Mouse (Mus musculus) myocyte (in vitro differentiated cells): ENCODE results near the gene Gimap5. TPM values are rescaled to one million over a fixed set of nuclear protein-coding genes. Genes with fewer than 3 reads are reported as not detected.

Experiments
- H3K27me3 ChIP-seq: one replicate; pipeline ENCODE4 v1.6.1; 2011; ENCODE audit not compliant: control insufficient read depth, insufficient read depth, insufficient read length
- H3K36me3 ChIP-seq: one replicate; pipeline ENCODE4 v1.6.1; 2011; ENCODE audit not compliant: control insufficient read depth, insufficient read depth
- H3K4me2 ChIP-seq: one replicate; pipeline ENCODE4 v1.6.1; 2011; ENCODE audit warnings: low read depth, control low read depth
- H3K4me3 ChIP-seq: one replicate; pipeline ENCODE4 v1.5.1; 2011; ENCODE audit warnings: mild to moderate bottlenecking, control low read depth, moderate library complexity
- H3K79me2 ChIP-seq: one replicate; pipeline ENCODE4 v1.6.1; 2011; ENCODE audit not compliant: control insufficient read depth, insufficient read depth
- H3ac ChIP-seq: one replicate; pipeline ENCODE4 v1.6.1; 2011; ENCODE audit not compliant: control insufficient read depth, insufficient read length
- CEBPB ChIP-seq: IDR thresholded peaks from 2 replicates; pipeline ENCODE4 v1.6.1; 2011; ENCODE audit warnings: mild to moderate bottlenecking, moderate library complexity; ENCODE audit not compliant: poor library complexity, insufficient read depth, severe bottlenecking
- E2F4 ChIP-seq: IDR thresholded peaks from one replicate; pipeline ENCODE4 v1.6.1; 2011; ENCODE audit warnings: mild to moderate bottlenecking, control low read depth, moderate library complexity; ENCODE audit not compliant: insufficient read depth
- MAX ChIP-seq: IDR thresholded peaks from one replicate; pipeline ENCODE4 v1.6.1; 2011; ENCODE audit warnings: low read depth, mild to moderate bottlenecking, control low read depth
- MYOD1 ChIP-seq, 3 experiments: IDR thresholded peaks; one replicate each; pipeline ENCODE4 v1.6.1; 2011; ENCODE audit warnings: control low read depth in 2 of 3, low read depth in 2 of 3, mild to moderate bottlenecking in 2 of 3, moderate library complexity in 1 of 3; ENCODE audit not compliant: insufficient read length in 2 of 3, control insufficient read depth in 1 of 3
- MYOG ChIP-seq, 3 experiments: IDR thresholded peaks; one replicate each; pipeline ENCODE4 v1.6.1; 2011; ENCODE audit warnings: control low read depth in 2 of 3, low read depth in 2 of 3, mild to moderate bottlenecking in 2 of 3; ENCODE audit not compliant: insufficient read length in 2 of 3, control insufficient read depth in 1 of 3, insufficient read depth in 1 of 3
- POLR2A ChIP-seq: IDR thresholded peaks from one replicate; pipeline ENCODE4 v1.6.1; 2011; ENCODE audit warnings: low read depth, mild to moderate bottlenecking, control low read depth, moderate library complexity; ENCODE audit not compliant: insufficient read length
- POLR2AphosphoS2 ChIP-seq: IDR thresholded peaks from one replicate; pipeline ENCODE4 v1.6.1; 2011; ENCODE audit warnings: low read depth, control low read depth; ENCODE audit not compliant: insufficient read length
- REST ChIP-seq: IDR thresholded peaks from one replicate; pipeline ENCODE4 v1.6.1; 2011; ENCODE audit warnings: mild to moderate bottlenecking, control low read depth, moderate library complexity; ENCODE audit not compliant: insufficient read depth, insufficient read length
- SRF ChIP-seq: IDR thresholded peaks from one replicate; pipeline ENCODE4 v1.6.1; 2011; ENCODE audit warnings: low read depth; ENCODE audit not compliant: control insufficient read depth, insufficient read length
- TCF12 ChIP-seq: IDR thresholded peaks from one replicate; pipeline ENCODE4 v1.6.1; 2011; ENCODE audit warnings: mild to moderate bottlenecking, control low read depth; ENCODE audit not compliant: poor library complexity, insufficient read depth, severe bottlenecking
- TCF3 ChIP-seq: IDR thresholded peaks from one replicate; pipeline ENCODE4 v1.6.1; 2011; ENCODE audit warnings: low read depth, control low read depth; ENCODE audit not compliant: insufficient read length
- USF1 ChIP-seq: IDR thresholded peaks from one replicate; pipeline ENCODE4 v1.6.1; 2011; ENCODE audit warnings: low read depth, mild to moderate bottlenecking, control low read depth, moderate library complexity
- polyA plus RNA-seq: library from polyadenylated mRNA; unstranded; fragments of >200 nt; fragmentation: generic; extraction: Trizol; gene quantifications from one replicate; pipeline ENCODE4 v1.2.1, GENCODE M21; 2012; ENCODE audit warnings: missing spikeins

The Gimap5 gene
- polyA plus RNA-seq, 1 experiment = not detected

DNA sequence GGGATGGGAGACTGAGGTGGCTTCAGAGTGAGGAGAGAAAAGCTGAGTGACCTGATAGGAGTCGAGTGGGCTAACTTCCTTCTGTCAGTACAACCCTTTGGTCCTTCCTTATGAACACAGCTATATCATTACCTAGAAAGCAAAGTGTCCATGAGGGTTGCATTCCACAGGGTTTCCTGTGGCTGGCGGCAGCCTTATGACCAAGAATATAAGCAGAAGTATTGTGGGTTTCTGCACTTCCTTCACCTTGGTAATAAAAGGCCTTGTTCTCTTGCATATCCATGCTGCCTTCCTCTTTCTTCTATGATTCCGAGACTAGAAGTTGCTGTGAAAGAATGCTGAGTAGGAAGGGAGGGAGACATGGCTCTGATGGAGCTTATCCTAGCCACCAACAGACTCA is 47.1 kb upstream of the Gimap5 start:
- Histone ChIP-seq H3ac (no peak overlapping the region), H3K79me2 (no peaks in the 10 kb centered on the region), H3K4me2 (no peak overlapping the region), H3K36me3 (no peaks in the 10 kb centered on the region), H3K27me3 (no peaks in the 10 kb centered on the region), H3K4me3 (no peak overlapping the region)
- TF ChIP-seq E2F4 = no peak
- TF ChIP-seq CEBPB = no peak
- TF ChIP-seq MYOG (IDR thresholded peaks at IDR 0.05; ENCODE audit: control insufficient read depth in 1 of 3, insufficient read depth in 1 of 3, insufficient read length in 2 of 3, low read depth in 2 of 3) = no peak
- no peak for TF ChIP-seq REST
- no peak for TF ChIP-seq SRF
- TF ChIP-seq MYOD1 (IDR thresholded peaks at IDR 0.05; ENCODE audit: control insufficient read depth in 1 of 3, insufficient read length in 2 of 3, low read depth in 2 of 3) = no peak
- no peak for TF ChIP-seq TCF12
- TF ChIP-seq POLR2A = no peak
- no peak for TF ChIP-seq USF1
- TF ChIP-seq POLR2AphosphoS2 = no peak

DNA sequence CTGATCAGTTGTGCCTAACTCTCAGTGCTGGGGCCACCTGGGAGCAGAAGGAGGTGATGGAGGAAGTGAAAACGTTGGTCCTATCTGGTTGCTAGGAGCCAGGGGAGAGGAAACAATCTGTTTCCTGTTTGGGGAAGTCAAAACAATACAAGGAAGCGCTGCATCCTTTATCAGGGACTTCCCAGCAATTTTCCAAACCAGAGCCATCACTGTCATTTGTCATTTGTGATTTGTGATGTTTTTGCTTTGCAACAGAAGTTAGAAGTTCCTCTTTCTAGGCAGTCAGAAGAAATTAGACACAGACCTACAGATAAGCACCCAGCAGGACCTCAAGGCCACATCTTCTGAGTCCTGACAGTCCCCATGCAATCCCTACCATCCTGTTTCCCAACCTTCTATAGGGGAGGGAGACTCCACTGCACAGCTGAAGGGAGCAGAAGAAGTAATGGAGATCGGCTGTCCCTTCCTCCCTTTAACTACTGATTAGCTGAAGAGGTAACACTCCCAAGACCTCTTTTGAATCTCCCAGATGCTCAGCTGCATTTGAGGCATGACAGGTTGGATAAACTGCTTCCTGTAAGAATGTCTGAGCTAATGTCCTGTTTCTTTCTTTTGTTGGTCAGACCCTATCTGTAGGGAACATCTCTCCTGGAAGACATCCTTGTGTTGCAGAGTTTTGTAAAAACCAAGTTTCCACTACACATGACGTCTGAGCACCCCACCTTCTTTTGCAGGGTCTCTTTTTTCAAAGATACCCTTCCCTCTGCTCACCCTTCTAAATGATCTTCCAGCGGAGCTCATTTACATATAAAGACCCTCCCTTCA is 45.5 kb upstream of the Gimap5 start:
- no peak overlapping the region for H3K4me3 ChIP-seq
- no peak overlapping the region for H3K4me2 ChIP-seq
- TF ChIP-seq TCF12 (no peak), MYOD1 (IDR thresholded peaks at IDR 0.05; ENCODE audit: control insufficient read depth in 1 of 3, insufficient read length in 2 of 3, low read depth in 2 of 3) (no peak), POLR2A (no peak), USF1 (no peak), MYOG (IDR thresholded peaks at IDR 0.05; ENCODE audit: control insufficient read depth in 1 of 3, insufficient read depth in 1 of 3, insufficient read length in 2 of 3, low read depth in 2 of 3) (no peak), MAX (no peak), SRF (no peak), TCF3 (no peak), E2F4 (no peak), REST (no peak), CEBPB (no peak), POLR2AphosphoS2 (no peak)
- H3ac ChIP-seq = no peak overlapping the region
- no peaks in the 10 kb centered on the region for H3K36me3 ChIP-seq
- no peaks in the 10 kb centered on the region for H3K27me3 ChIP-seq
- H3K79me2 ChIP-seq = no peaks in the 10 kb centered on the region

DNA sequence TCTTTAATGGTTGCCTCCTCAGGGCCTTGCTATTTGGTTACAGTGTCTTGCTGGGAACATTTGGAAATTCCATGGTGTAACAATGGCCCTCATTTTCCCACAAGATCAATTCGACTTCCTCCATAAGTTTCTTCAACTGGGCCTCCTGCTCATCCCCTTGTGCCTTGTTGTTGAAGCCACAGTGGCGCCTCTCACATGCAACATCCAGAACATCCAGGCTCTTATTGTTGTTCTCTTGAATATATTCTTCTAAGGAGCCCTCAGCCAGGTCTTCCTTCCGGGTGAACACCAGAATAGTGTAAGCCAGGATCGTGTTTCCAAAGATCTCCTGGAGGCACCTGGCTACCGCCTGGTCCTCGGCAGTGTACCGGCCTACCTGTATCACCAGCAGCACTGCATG is 43.9 kb upstream of the Gimap5 start:
- Histone ChIP-seq H3K36me3 (no peaks in the 10 kb centered on the region), H3K4me3 (no peak overlapping the region), H3ac (no peak overlapping the region), H3K27me3 (no peaks in the 10 kb centered on the region), H3K4me2 (no peak overlapping the region), H3K79me2 (no peaks in the 10 kb centered on the region)
- TF ChIP-seq CEBPB (no peak), TCF3 (no peak)

DNA sequence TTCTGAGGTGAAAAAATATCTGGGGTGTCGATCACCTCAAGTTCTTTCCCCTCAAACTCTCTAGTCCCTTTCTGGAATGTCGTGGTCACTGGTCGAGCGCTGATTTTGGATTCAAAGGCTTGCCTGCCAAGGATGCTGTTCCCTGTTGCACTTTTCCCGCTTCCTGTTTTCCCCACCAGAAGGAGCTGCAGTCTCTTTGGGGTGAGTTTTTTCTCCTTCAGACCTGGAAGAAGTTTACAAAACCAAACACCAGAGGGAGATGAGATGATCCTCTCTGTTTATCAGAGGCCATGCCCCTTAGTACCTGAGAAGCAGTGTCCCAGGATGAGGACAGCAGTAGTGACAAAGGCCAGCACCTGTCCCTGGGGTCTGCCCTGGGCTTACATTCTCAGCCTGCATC is 43.4 kb upstream of the Gimap5 start:
- Histone ChIP-seq H3K4me2 (no peak overlapping the region), H3K27me3 (no peaks in the 10 kb centered on the region), H3K4me3 (no peak overlapping the region), H3K36me3 (no peaks in the 10 kb centered on the region), H3ac (no peak overlapping the region), H3K79me2 (no peaks in the 10 kb centered on the region)
- TF ChIP-seq TCF3 (no peak), REST (no peak), MYOG (IDR thresholded peaks at IDR 0.05; ENCODE audit: control insufficient read depth in 1 of 3, insufficient read depth in 1 of 3, insufficient read length in 2 of 3, low read depth in 2 of 3) (no peak), POLR2AphosphoS2 (no peak), TCF12 (no peak), USF1 (no peak), MAX (no peak), E2F4 (no peak), POLR2A (no peak)

DNA sequence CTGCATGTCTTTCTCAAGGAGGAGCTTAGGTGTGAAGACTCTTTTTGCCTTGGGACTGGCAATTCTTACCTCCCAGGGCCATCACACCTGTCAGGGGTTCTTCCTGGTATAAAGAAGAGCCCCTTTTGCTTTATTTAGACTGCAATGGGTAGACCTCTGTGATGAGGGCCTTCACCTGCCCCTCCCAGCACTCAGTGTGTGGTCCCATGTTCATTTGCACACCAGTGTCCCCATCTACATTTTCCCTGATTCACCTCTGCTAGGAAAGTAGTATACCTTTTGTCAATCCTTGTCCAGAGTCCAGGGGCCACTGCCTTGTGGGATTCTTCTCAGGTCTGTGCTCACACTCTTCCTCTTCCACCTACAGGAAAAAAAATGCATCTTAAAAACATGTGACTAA is 41.9 kb upstream of the Gimap5 start:
- H3K4me2 ChIP-seq = no peak overlapping the region
- TF ChIP-seq POLR2A (no peak), MYOG (IDR thresholded peaks at IDR 0.05; ENCODE audit: control insufficient read depth in 1 of 3, insufficient read depth in 1 of 3, insufficient read length in 2 of 3, low read depth in 2 of 3) (no peak), REST (no peak), MAX (no peak), SRF (no peak), POLR2AphosphoS2 (no peak), E2F4 (no peak), USF1 (no peak), TCF3 (no peak), TCF12 (no peak), CEBPB (no peak), MYOD1 (IDR thresholded peaks at IDR 0.05; ENCODE audit: control insufficient read depth in 1 of 3, insufficient read length in 2 of 3, low read depth in 2 of 3) (no peak)

More for the DNA sequence above, 41.9 kb upstream of the Gimap5 start:
- H3K27me3 ChIP-seq = no peaks in the 10 kb centered on the region
- H3ac ChIP-seq = no peak overlapping the region
- H3K4me3 ChIP-seq = no peak overlapping the region
- no peaks in the 10 kb centered on the region for H3K36me3 ChIP-seq
- no peaks in the 10 kb centered on the region for H3K79me2 ChIP-seq
